Mouse (Mus musculus): ENCODE measurements around the gene Itga3.

Gene Itga3

GRCm38 (mm10) chr11:95096608-95097373 is 20.2 kb upstream of the Itga3 start:
- DNase-seq (ENCODE audit: low spot score in 2 of 2): no peak

GRCm38 (mm10) chr11:95095596-95095995 is 19.0 kb upstream of the Itga3 start:
- no peak for DNase-seq (ENCODE audit: low spot score in 2 of 2)

DNA sequence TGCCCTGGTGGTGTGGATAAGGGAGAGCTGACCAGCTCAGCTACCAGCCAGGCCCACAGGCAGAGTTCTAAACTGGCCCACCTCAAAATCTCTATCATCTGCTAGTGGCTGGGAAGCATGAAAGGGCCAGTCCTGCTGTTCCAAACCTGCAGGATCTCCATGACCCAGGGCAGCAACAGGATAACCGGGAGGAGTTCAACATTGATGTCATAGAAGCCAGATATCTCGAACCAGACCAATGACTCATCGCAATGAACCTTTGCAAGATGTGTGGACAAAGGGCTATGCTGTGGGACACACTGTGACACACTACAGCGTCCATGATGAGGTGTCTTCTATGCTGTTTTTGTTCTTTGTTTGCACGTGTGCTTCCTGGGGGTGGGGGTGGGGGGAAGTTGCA is 16.5 kb upstream of the Itga3 start:
- DNase-seq (ENCODE audit: low spot score in 2 of 2): no peak

GRCm38 (mm10) chr11:95088857-95089779 is 12.5 kb upstream of the Itga3 start:
- DNase-seq (ENCODE audit: low spot score in 2 of 2): no peak

DNA sequence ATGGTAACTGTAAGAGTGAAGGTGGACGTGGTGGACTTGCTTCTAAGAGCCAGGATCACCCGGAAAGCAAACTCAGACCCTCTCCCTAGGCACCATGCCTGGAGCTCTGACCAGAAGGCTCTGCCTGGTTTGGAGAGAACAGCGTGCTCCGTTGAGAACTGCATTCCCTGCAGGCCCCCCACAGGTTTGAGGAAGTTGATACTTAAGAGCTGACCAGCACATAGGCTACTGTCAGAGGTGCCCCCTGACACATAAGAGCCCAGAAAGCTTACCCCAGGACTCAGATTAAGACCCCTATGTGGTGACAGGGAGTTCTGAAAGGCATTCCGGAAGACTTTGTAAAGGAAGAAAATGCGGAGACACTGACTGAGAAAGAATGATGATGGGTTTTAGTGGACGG is 11.7 kb upstream of the Itga3 start:
- DNase-seq (ENCODE audit: low spot score in 2 of 2): no peak

- DNase-seq (ENCODE audit: low spot score in 2 of 2): no peak
These were observed 11.0 kb upstream of the Itga3 start for GRCm38 (mm10) chr11:95087301-95088228.

DNA sequence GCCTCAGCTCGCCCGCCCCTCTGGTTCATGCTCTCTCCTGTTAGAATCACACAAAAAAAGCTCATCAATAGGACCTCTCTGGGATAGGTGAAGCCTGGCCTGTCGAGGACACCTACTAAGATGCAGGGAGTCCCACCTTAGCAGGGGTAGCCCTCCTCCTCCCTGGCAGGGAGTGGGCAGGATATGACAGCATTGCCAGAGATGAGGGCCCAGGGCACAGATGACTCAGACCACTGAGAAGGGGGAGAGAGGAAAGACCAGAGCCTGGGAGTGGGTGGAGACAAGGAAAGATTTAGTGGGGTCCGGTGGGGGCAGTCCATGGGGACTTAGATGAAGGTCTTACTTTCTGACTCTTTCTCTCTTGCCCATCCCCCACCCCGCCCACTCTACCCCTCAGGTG is 9.6 kb upstream of the Itga3 start:
- no peak for DNase-seq (ENCODE audit: low spot score in 2 of 2)

DNA sequence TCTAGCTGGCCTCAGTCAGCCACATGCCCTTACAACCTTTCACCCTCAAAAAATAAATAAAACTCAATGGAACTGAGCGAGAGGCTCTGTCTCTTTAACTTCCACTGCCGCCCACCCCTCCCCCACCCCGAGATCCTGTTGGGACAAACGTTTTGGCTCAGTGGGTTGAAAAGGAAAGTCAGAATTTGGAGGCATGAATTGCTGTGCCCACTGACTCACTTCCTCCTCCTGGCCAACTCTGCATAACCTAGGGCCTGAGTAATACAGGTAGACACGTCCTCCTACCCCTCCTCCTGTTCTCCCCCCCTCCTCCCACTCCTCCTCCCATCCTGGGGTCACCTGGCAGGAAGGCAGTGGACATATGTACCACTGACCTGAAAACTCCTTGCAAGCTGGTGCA is 9.1 kb upstream of the Itga3 start:
- DNase-seq (ENCODE audit: low spot score in 2 of 2): no peak

- no peak for DNase-seq (ENCODE audit: low spot score in 2 of 2)
These were observed 8.3 kb upstream of the Itga3 start for GRCm38 (mm10) chr11:95084811-95085382.

DNA sequence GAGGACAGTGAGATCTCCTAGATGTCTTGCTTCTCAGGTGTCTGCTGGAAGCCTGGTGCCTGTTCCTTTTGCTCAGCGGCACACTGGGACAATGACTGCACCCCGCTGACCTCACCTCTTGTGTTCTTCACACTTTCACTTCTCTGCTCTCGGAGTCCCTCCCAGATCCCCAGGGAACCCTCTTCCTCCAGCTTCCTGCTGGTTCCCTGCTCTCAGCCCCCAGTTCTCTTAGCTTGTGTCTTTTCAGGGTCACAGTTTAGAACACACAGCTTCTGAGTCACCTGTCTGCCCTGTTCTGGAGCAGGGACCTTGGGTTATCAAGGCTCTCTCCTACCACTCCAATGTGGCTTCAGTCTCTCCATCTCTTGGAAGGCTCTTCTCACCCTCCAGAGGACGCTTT is 7.6 kb upstream of the Itga3 start:
- no peak for DNase-seq (ENCODE audit: low spot score in 2 of 2)

DNA sequence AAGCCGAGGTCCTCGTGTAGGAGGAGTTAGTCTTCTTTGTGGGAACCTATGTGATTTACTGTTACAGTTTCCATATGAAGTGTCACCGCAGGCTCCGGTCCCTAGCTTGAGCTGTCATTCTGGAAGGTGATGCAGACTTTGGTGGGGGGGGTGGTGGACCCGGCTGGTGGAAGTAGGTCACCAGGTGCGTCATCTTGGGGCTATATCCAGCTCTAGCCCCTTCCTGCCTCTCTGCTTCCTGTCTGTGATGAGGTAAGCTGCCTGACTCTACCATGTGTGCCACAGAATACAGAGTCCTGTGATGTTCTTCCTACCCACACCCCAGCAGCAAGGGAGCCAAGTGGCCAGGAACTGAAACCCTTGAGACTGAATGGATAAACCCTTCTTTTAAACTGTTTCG is 6.3 kb upstream of the Itga3 start:
- DNase-seq (ENCODE audit: low spot score in 2 of 2): no peak

DNA sequence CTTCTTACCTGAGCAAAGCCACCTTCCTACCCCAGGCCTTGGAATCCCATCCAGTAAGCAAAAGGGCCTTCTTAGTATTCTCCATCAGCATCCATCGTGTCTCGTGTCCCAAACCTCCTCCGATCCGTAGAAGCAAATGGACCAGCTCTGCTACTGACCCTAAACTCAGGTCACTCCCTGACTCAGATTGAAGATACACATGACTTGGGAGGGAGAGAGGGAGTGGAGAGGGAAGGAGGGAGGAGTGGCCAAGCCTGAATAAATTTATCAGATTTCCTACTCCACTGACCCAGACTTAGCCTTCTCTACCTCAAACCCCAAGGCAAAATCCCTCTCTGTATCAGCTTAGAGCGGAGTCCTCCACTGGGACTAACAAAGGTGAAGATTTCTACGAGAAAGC is 4.2 kb upstream of the Itga3 start:
- no peak for DNase-seq (ENCODE audit: low spot score in 2 of 2)

DNA sequence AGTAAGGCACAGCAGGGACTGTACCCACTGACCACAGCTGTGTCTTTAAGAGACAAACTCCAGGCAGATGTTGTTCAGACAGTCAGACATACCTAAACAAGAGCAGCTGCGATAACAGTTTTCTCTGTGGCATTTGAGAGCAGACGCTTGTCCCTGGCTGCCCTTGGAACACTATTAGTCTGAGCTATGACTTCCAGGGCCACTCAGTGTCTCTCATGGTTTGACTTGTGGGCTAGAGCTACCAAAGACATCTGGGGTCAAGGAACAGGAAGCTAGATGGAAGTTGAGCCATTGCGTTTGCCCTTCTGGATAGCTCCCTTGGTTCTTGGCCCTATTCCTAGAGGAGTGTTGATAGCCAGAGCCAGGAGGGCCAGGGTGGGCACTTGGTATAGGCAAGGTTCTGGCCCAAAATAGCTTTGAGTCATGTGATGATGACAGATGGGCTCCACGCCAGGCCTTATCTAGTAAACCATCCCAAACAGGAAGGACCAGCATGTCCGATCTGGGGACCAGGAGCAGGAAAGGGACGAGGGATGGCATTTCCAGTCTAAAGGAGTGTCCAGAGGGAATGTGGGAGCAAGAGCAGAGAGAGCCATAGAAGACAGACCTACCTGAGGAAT is 2.8 kb upstream of the Itga3 start:
- DNase-seq (ENCODE audit: low spot score in 2 of 2): no peak

DNA sequence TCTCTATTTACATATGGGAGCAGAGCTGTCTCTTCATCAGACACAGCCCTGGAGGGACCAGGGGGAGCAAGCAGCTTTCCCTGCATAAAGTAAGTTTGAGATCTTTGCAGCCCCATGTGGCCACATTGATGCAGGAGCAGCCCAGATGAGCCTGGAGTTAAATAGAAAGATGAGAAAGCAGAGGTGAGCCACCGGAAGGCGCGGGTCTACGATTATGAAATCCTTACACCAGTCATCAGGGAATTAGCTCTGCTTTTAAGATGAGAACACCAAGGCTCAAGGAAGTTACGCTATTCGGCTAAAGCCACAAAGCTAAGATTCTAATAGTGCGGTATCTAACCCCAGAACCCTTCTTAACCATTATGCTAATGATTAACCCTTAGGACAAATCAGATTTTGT is 1.4 kb upstream of the Itga3 start:
- DNase-seq (ENCODE audit: low spot score in 2 of 2): no peak

DNA sequence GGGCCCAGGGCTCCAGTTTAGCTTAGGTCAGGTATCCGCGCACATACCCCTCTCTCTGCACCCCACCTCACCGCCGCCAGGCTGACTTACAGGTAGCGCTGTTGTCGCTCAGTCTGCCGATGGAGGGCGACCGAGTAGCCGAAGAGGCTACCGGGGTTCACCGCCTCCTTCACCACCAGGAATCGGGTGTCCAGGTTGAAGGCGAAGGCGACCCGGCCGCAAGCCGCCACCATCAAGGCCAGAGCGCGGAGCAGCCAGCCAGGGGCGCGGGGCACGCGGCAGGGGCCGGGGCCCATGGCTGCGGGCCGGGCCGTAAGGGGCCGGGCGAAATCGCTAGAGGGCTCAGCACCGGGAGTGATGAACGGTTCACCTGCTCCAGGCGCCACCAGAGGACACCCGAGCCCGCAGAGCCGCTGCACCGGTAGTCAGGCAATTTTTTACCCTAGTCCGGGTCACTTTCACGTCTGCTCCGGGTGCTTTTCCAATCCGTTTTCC is 513 bp downstream of the Itga3 start:
- DNase-seq (ENCODE audit: low spot score in 2 of 2): peak; percentile 20 to 35

DNA sequence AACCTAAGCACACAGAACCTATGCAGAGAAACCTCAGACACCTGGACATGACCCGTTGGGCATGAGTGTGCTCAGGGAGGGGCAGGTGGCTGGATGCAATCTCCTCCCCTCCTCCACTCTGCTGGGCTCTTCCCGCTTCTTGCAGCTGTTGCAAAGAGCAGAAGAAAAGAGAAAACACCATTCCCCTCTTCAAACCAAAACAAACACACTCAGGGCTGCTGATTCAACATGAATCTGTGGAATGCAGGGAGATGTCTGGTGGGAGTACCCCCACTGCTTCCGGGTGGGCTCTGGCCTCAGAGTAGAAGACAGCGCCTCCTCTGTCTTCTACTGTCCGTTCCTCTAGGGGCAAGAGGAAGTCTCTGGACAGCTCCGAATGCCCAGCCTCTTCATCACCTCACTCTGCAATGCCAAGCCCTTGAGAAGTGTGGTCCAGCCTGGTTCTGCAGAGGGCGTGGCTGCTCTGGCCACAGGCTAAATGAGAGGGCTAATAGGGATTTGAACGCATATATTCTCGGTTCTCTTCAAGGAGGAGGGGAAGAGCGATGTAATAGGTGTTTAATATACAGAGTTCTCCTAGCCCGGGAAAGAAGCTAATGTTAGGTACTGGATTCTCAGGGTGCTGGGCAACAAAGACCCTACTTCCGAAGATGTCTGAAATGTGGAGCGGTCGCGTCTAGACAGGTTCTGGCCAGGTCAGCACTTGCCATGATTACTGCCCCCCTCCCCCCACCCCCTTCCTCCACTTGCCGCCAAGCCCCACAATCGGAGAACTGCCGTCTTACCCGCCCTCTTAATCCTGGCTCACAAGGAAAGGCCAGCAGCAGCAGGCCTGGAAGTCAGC is 1.2 kb downstream of the Itga3 start:
- no peak for DNase-seq (ENCODE audit: low spot score in 2 of 2)

- no peak for DNase-seq (ENCODE audit: low spot score in 2 of 2)
These were observed 1.9 kb downstream of the Itga3 start for GRCm38 (mm10) chr11:95074694-95075093.

- DNase-seq (ENCODE audit: low spot score in 2 of 2): no peak
These were observed 2.8 kb downstream of the Itga3 start for GRCm38 (mm10) chr11:95073835-95074234.

GRCm38 (mm10) chr11:95072804-95073203 is 3.8 kb downstream of the Itga3 start:
- DNase-seq (ENCODE audit: low spot score in 2 of 2): no peak

- no peak for DNase-seq (ENCODE audit: low spot score in 2 of 2)
These were observed 4.5 kb downstream of the Itga3 start for GRCm38 (mm10) chr11:95072136-95072535.

Data from frontal cortex, postnatal 14 days (tissue).